Mouse (Mus musculus) bone marrow, adult 2 months (tissue): ENCODE data around the gene Dnal4. TPM values are rescaled to one million over a fixed set of nuclear protein-coding genes. Genes with fewer than 3 reads are reported as not detected.

Source experiments
- H3K27ac ChIP-seq: fragments of 200-500 bp; 2 replicates; pipeline ENCODE4 v1.5.1; 2012; ENCODE audit warnings: low read depth, mild to moderate bottlenecking, control low read depth, inconsistent platforms, low read length; ENCODE audit not compliant: control insufficient read depth, poor library complexity, insufficient read depth
- H3K4me1 ChIP-seq: fragments of 200-500 bp; 2 replicates; pipeline ENCODE4 v1.6.1; 2011; ENCODE audit warnings: low read length; ENCODE audit not compliant: control insufficient read depth, insufficient read depth
- H3K4me3 ChIP-seq: fragments of 200-500 bp; replicated peaks from 2 replicates; pipeline ENCODE3; 2011; ENCODE audit warnings: mild to moderate bottlenecking, low read depth, low read length, control low read depth; ENCODE audit not compliant: control insufficient read depth
- CTCF ChIP-seq: fragments of 200-500 bp; IDR thresholded peaks from 2 replicates; pipeline ENCODE4 v1.5.1; 2011; ENCODE audit warnings: low read length, control low read depth; ENCODE audit not compliant: control insufficient read depth, insufficient read depth
- POLR2A ChIP-seq: fragments of 200-500 bp; IDR thresholded peaks from 2 replicates; pipeline ENCODE4 v1.6.1; 2011; ENCODE audit warnings: low read depth, mild to moderate bottlenecking, control low read depth, low read length, borderline replicate concordance; ENCODE audit not compliant: control insufficient read depth
- WGBS: fragments of 180-500 bp; shearing (Covaris S2); methylation state at CpG from one replicate; pipeline ENCODE4 v1.1.7; 2018; 5-methylcytosine and 5-hydroxymethylcytosine counted together
- polyA plus RNA-seq: library from polyadenylated mRNA; stranded (reverse); fragments of >200 nt; gene quantifications from 2 replicates; pipeline ENCODE4 v1.2.4, GENCODE M21; 2011; ENCODE audit warnings: low replicate concordance; ENCODE audit not compliant: missing spikeins, insufficient read depth, insufficient read length

Dnal4 gene
- polyA plus RNA-seq, 1 experiment: 8.4 TPM

GRCm38 (mm10) chr15:79741921-79742705 lies 35.5 kb downstream of the Dnal4 start, which contains the start of gene Sun2:
Sun2 (minus strand) TSS chr15:79742536.
- Histone ChIP-seq H3K4me3 (peak within 1 kb of the TSS; percentile 81), H3K4me1 (peaks cover 7% of the 10 kb centered on the region; the same call in 1 of the 2 replicates), H3K27ac (peak within 1 kb of the TSS; percentile 97)
- TF ChIP-seq CTCF (no peak), POLR2A (peak; percentile 80; the same call in 1 of the 2 replicates)
- under 1% methylated on average over 92 of the region's 93 CpGs for WGBS

GRCm38 (mm10) chr15:79741173-79741858 lies 36.3 kb downstream of the Dnal4 start:
- 0 out of 2 replicates have a peak, but pooled peaks have one; percentile 32 for TF ChIP-seq POLR2A
- TF ChIP-seq CTCF: no peak
- peaks cover 7% of the 10 kb centered on the region; the same call in 1 of the 2 replicates for H3K4me1 ChIP-seq
- H3K27ac ChIP-seq: peak overlapping the region; percentile 97
- WGBS: under 1% methylated on average over 14 of the region's 14 CpGs
- peak overlapping the region; percentile 81 for H3K4me3 ChIP-seq

- 15% methylated on average over 3 of the region's 3 CpGs for WGBS
- TF ChIP-seq CTCF: no peak
- TF ChIP-seq POLR2A: no peak
- H3K4me1 ChIP-seq: peaks cover 7% of the 10 kb centered on the region; the same call in 1 of the 2 replicates
- peak overlapping the region; percentile 81 for H3K4me3 ChIP-seq
- H3K27ac ChIP-seq: peak overlapping the region; percentile 97
Observed at GRCm38 (mm10) chr15:79740739-79741138, 36.9 kb downstream of the Dnal4 start.

DNA sequence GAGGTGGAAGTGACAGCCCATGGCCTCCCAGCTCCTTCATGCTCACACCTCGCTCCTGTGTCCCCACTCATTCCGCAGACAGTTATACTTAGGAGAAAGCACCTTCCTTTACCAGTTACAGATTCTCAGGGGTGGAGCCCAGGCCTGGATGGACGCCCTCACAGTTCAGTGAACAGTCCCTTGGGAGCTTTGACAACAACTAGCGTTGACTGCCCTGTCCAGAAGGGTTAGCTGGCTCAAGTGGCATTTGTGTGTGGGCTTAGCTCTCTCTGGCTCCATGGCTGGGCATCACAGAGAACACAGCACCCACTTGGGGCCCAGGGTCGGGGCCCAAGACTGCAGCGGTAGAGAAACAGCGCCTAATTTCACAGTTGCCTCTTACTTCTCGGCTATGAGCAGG lies 43.3 kb downstream of the Dnal4 start:
- peaks cover 5% of the 10 kb centered on the region; the same call in 1 of the 2 replicates for H3K4me1 ChIP-seq
- H3K4me3 ChIP-seq: no peak overlapping the region
- peak overlapping the region; percentile 93 for H3K27ac ChIP-seq
- 53% methylated on average over 8 of the region's 8 CpGs for WGBS
- no peak for TF ChIP-seq CTCF
- TF ChIP-seq POLR2A: no peak

DNA sequence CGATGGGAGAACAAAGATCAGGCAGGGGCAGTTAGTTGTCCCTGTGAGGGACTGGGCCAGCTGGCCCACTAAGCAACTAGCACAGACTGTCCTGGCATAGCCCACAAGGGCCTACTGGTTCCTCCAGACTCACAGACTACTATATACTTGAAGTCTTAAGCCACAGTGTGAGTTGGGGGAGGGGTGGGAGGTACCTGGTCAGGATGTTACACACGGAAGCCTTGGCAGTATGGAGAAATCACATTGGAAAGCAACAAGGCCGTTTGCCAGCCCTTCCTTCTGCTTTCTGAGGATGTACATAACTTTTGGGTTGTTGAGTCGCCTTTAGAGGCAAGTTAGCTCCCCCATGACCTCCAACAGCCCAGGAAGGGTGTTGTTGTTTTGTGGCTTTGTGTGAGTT lies 44.0 kb downstream of the Dnal4 start:
- peaks cover 5% of the 10 kb centered on the region; the same call in 1 of the 2 replicates for H3K4me1 ChIP-seq
- TF ChIP-seq POLR2A (0 out of 2 replicates have a peak, but pooled peaks have one; percentile 33), CTCF (no peak)
- H3K4me3 ChIP-seq: peak overlapping the region; percentile 10
- 39% methylated on average over 4 of the region's 4 CpGs for WGBS
- peak overlapping the region; percentile 93 for H3K27ac ChIP-seq

GRCm38 (mm10) chr15:79733192-79733591 lies 44.5 kb downstream of the Dnal4 start:
- peak overlapping the region; percentile 17 for H3K4me3 ChIP-seq
- H3K27ac ChIP-seq: peak overlapping the region; percentile 85
- H3K4me1 ChIP-seq: peaks cover 4% of the 10 kb centered on the region; the same call in 1 of the 2 replicates
- 74% methylated on average over 8 of the region's 8 CpGs for WGBS
- TF ChIP-seq POLR2A (no peak), CTCF (no peak)

DNA sequence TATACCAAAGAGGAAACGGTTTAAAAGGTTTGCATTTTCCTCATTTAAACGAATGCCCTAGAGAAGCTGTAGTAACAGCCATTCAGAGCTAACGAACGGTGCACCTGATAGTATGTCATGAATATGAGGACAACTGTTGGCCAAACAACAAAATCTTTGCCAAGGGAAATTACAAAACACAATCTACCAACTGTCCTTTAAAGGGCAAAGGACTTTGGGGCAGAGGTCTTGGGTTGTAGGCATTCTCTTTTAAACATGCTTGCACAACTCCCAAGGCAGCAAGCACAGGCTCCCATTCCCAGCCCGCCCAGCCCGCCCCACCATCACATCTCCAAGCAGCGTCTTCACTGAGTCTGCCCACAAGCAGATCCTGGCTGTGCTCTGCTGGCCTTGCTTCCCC lies 46.1 kb downstream of the Dnal4 start:
- no peak for TF ChIP-seq CTCF
- TF ChIP-seq POLR2A: no peak
- H3K4me3 ChIP-seq: no peak overlapping the region
- no peaks in the 10 kb centered on the region; the same call in 1 of the 2 replicates for H3K4me1 ChIP-seq
- no peak overlapping the region for H3K27ac ChIP-seq
- 44% methylated on average over 7 of the region's 7 CpGs for WGBS

DNA sequence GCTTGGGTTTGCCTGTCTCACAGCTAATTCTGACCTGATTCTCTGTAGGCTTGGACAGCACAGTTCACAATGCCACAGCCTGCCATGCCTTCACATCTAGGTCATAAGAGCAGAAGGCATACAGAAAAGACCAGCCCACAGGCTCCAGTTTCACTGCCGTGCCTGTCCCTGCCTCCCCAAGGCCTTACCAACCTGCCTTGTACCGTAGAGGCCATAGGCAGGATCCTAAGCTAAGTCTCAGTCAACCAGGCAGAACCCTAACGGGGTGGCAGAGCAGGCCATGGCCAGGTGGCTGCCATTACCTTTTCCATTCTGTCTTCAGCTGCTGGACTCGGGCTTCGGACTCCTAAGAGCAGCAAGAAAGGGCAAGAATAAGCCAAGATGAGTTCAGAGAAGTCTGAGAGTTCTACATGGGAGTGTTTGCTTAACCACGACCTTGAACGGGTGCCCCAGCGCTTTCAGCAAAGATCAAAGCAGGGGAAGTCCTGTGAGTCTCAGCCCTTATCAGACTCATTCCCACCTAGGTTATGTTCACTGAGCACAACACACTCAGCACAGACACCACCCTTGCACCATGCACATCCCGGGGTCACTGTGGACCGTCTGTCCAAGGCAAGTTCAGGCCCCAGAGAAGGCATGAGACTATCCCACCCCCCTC lies 48.8 kb downstream of the Dnal4 start:
- no peak for TF ChIP-seq CTCF
- Histone ChIP-seq H3K4me1 (no peaks in the 10 kb centered on the region; the same call in none of the 2 replicates), H3K4me3 (no peak overlapping the region), H3K27ac (no peak overlapping the region)
- 80% methylated on average over 10 of the region's 10 CpGs for WGBS
